Mouse (Mus musculus) MEL (cell line): ENCODE data around the gene Fyn.

Experiments used
- CHD1 ChIP-seq: IDR thresholded peaks from 2 replicates; pipeline ENCODE4 v1.6.1; 2012; ENCODE audit warnings: low read depth, mild to moderate bottlenecking, inconsistent platforms, low read length, improper control_type of control experiment
- CTCF ChIP-seq, 3 experiments: IDR thresholded peaks in 2 of 3; conservative IDR thresholded peaks in 1 of 3; 2 replicates each; pipeline ENCODE4 v1.5.1; 2011 to 2012; ENCODE audit warnings: low read length in 3 of 3, low read depth in 2 of 3, mild to moderate bottlenecking in 2 of 3, improper control_type of control experiment in 1 of 3, inconsistent platforms in 1 of 3, mixed read lengths in 1 of 3, moderate library complexity in 1 of 3; ENCODE audit not compliant: control insufficient read depth in 1 of 3, insufficient read depth in 1 of 3, poor library complexity in 1 of 3, severe bottlenecking in 1 of 3
- EP300 ChIP-seq, 2 experiments: IDR thresholded peaks; 2 replicates each; pipeline ENCODE4 v1.6.1; 2011; ENCODE audit warnings: improper control_type of control experiment in 2 of 2, low read length in 2 of 2, low read depth in 1 of 2, mild to moderate bottlenecking in 1 of 2
- POLR2A ChIP-seq, 2 experiments: IDR thresholded peaks; 2 replicates each; pipeline ENCODE4 v1.6.1; 2011 to 2012; ENCODE audit warnings: low read length in 2 of 2, mild to moderate bottlenecking in 2 of 2, control low read depth in 1 of 2, improper control_type of control experiment in 1 of 2, low read depth in 1 of 2, moderate library complexity in 1 of 2; ENCODE audit not compliant: control insufficient read depth in 1 of 2, insufficient read depth in 1 of 2, poor library complexity in 1 of 2
- RCOR1 ChIP-seq: IDR thresholded peaks from 2 replicates; pipeline ENCODE4 v1.6.1; 2012; ENCODE audit warnings: low read depth, mild to moderate bottlenecking, inconsistent platforms, low read length, improper control_type of control experiment
- ZKSCAN1 ChIP-seq: IDR thresholded peaks from 2 replicates; pipeline ENCODE4 v1.6.1; 2012; ENCODE audit warnings: low read depth, mild to moderate bottlenecking, inconsistent platforms, low read length, improper control_type of control experiment, moderate library complexity

- no peak for TF ChIP-seq CTCF (IDR thresholded peaks at IDR 0.05 in 2 of 3, conservative IDR thresholded peaks at IDR 0.05 in 1 of 3; ENCODE audit: control insufficient read depth in 1 of 3, insufficient read depth in 1 of 3, low read depth in 2 of 3, low read length in 3 of 3, poor library complexity in 1 of 3, severe bottlenecking in 1 of 3)
- TF ChIP-seq EP300 (IDR thresholded peaks at IDR 0.05; ENCODE audit: low read depth in 1 of 2, low read length in 2 of 2) = no peak
- TF ChIP-seq ZKSCAN1 = no peak
- no peak for TF ChIP-seq POLR2A (IDR thresholded peaks at IDR 0.05; ENCODE audit: control insufficient read depth in 1 of 2, insufficient read depth in 1 of 2, low read depth in 1 of 2, low read length in 2 of 2, poor library complexity in 1 of 2)
- no peak for TF ChIP-seq CHD1
- no peak for TF ChIP-seq RCOR1
These were observed 11.2 kb downstream of the Fyn start for GRCm38 (mm10) chr10:39379721-39380370.
